Mouse (Mus musculus) urinary bladder, adult 2 months (tissue): ENCODE results near the gene Slain1. TPM values are rescaled to one million over a fixed set of nuclear protein-coding genes. Genes with fewer than 3 reads are reported as not detected.
"Not testable (repeated sequence)": the region's sequence is repeated elsewhere in the genome, so short reads cannot be mapped to it uniquely, and the experiment has no call there.

ENCODE experiments used
- DNase-seq: peaks from one replicate; pipeline ENCODE4 v3.0.0; 2022; ENCODE audit warnings: low spot score
- polyA plus RNA-seq: library from polyadenylated mRNA; depleted of rRNA; stranded (reverse); fragments of >200 nt; gene quantifications from 2 replicates; pipeline ENCODE4 v1.2.3, GENCODE M21; 2012; rRNA removed

The Slain1 gene
- polyA plus RNA-seq, 1 experiment: 1.1 TPM

DNA sequence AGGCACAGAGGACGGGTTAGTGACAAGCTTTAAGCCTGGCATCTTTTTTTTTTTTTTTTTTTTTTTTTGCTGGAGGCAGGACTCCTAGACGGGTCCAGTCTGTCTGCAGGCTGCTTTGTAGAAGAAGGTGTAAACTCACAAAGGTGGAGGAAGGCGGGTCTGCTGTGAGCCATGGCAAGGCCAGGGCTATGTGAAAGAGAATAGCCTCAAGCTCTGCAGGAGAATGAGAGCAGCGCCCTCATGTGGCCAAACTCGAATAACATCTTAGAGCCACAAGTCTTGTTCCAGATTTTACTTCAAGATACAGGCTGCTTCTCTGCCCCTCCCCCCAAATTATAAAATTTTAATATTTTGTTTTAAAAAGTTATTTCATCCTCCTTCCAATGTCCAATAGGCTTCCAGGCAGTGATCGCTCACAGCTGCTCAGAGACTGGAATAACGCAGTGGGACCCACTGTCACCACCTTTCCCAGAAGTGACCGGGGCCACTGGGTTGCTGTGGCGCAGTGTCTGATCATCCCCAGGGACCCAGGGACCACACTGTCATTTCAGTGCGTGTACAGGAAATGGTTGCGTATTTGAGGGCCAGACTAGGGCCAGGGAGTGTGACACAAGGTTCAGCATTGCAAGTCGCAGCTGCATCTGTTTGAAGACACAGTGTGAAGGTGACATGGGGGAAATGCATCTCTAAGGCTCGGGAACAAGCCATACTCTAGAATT, 70.8 kb downstream of the Slain1 start:
- DNase-seq: no peak

DNA sequence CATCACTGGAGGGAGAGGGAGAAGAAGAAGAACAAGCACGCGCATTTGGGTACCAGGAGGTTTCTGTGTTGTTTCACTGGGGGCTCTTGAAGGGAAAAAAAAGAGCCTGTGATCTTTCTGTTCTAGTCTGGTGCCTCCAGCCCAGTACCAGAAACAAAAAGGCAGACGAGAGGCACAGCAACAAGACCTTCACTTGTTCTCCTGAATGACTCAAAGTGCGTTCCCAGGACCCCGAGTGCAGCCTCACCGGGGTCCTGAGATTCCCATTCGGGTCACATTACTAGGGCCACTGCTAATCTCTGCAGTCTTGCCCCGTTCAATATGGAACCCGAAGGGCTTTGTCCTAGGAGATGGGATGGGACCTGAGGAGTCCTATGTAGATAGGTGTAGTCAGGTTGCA, 73.3 kb downstream of the Slain1 start:
- no peak for DNase-seq

DNA sequence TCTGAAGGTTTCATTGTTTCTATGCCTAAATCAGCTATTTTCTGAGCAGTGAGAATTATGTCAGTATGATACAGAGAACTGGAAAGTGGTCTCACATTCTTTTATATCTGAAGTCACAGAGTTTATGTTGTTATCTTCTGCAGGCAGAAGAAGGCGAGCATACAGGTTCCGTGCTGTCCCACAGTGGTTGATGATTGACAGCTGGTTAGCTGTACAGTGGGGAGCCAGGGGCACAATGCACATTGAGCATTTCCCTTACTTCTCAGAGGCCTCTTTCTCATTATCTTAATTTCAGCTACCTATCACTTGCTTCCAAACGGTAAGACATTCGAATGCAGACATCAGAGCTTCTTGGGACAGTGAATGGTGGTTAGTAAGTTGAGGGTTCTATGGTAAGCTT, 73.8 kb downstream of the Slain1 start:
- DNase-seq: no peak

DNA sequence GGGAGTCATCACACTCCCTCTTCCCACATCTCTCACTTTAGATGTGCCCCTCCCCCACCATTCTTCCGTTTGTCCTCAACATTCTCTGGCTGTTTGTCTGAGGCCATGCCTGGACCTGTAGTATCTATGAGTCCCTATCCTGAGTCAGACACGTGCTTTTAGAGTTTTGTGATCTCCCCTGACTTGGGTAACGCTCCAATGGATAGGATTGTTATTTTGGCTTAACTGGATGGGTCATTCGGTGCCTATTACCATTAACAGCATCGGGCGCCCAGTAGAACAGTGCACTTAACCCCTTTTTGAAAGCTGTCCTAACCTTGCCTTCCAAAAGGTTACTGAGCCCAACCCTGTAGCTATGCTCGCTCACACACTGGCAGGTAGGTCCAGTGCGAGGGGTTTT, 78.5 kb downstream of the Slain1 start:
- DNase-seq: no peak

DNA sequence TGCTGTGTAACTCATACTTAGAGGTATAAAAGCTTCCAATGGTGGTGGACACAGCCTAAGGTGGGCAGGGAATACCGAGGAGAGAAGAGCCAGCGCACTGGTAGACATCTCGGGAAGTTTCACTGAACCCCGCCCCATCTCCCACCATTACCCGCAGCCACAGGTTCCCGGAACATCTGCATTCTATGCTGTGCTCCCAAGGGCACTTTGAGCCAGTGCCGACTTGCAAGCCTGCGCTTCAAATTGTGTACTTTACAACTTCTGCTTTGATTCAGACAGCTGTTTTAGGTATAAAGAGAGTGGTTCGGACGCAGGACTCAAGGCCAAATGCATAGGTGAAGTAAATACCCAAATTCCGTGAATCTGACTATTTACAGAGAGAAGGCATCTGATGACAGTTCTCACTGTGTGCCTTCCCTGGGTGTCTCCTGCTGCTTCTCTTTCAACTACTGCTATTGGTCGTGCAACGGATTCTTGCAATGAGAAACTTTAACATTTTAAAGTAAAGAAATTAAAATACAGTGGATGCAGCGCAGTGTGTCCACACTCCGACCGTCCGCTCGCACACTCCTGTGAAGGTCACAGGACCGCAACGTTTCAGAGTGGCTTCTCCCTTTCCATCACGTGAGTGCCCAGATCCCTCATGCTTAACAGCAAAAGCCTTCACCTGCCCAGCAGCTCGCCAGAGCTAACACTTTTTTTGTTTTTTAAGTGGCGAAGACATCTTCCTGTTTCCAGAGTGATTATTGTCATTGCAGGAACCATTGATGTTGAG, 79.1 kb downstream of the Slain1 start:
- DNase-seq: no peak

DNA sequence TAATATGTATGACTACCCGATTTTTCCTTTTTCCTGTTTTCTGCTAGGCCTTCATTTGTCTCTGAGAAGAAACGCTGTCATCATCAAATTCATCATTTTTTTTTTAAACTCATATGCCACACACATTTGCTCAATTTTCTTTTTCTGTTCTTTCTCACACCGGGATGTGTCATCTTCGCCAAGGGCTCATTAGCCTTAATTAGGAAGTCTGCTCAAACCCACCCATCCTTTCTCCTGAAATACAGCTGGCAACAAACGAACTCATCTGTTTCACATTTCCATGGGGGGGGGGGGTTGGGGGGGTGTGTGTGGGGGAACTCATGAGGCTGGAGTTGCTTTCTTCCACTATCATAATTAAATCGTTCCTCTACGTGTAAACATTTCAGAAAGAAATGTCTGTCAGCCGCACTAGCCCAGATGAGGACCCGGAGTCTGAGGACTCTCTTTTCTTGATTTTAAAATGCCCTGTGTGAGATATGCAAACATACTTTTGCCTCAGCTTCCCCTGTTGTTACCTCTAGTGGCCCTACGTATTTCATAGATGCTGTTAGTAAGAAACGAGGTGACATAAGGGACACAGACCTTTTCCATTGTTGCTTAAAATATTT, 79.8 kb downstream of the Slain1 start:
- no peak for DNase-seq

DNA sequence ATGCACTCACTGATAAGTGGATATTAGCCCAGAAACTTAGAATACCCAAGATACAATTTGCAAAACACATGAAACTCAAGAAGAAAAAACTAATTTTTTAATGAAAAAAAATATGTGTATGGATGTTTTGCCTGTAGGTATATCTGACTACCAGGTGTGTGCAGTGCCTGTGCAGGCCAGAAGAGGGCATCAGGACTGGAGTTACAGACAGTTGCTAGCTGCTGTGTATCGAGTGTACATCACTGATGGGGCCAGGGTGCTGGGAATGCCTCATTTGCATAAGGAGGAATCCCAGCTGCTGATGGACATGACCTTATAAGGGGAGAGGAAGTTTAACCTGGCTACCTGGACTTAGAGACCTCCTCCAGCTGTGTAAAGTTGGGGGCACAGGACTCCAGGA, 82.6 kb downstream of the Slain1 start:
- no peak for DNase-seq

DNA sequence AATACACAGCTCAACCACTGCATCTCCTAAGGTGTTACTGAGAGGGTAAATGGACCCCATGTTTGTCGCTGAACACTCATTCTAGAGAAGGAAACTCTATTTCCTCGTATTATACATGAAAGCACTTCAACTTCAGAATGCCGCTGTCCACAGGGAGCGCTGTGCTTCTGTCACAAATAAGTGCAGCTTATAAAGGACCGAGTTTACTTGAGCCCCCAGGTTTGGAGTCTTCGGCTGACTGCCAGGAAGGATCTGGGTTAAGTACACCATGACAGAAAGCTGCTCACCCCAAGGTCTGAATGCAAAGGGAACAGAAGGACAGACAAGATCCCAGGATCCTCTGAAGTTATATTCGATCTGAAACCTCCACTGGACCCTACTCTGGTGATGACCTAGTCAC, 91.2 kb downstream of the Slain1 start:
- DNase-seq: no peak

DNA sequence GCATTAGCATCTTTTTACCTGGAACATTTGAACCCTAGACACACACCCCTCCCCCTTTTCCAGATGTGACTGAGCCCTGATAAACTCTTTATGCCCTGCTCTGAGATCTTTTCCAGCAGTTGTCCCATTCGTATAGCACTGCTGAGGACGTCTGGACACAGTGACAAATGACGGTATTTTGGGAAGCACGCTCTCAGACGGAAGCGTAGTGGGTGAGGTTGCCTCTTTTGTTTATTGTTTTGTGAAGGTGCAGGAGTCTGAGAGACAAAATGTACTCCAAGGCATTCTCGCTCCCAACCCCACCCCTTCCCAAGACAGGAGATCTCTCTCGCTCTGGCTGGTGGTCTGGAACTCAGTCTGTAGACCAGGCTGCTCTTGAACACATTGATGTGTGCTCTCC, 92.1 kb downstream of the Slain1 start:
- DNase-seq: no peak

DNA sequence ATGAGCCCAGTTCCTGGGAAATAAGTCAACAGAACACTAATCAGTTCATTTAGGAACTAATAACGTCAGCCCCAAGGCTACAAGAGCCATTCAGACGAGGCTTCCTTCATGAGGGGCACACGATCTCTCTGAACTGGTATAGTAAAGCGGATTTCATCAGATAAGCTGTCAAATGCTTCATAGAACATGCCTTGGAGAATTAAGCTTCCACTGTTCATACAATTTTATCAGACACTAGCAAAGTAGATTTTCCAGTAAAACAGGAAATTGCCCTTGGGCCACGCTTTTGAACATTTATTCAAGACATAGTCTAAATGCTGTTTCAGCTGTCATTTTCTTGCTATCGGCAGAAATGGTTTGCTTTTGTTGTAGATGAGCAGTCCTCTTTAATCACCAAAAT, 97.3 kb downstream of the Slain1 start:
- no peak for DNase-seq

DNA sequence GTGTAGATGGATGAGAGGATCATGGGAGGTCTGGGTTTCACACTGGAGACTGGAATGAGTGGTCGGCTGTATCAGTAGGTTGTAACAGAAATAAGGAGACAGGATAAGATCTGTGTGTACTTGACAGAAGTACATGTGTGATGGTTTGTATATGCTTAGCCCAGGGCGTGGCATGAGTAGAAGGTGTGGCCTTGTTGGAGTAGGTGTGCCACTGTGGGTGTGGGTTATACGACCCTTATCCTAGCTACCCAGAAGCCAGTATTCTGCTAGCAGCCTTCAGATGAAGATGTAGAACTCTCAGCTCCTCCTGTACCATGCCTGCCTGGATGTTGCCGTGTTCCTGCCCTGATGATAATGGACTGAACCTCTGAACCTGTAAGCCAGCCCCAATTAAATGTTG, 100.6 kb downstream of the Slain1 start:
- not testable (repeated sequence) for DNase-seq

DNA sequence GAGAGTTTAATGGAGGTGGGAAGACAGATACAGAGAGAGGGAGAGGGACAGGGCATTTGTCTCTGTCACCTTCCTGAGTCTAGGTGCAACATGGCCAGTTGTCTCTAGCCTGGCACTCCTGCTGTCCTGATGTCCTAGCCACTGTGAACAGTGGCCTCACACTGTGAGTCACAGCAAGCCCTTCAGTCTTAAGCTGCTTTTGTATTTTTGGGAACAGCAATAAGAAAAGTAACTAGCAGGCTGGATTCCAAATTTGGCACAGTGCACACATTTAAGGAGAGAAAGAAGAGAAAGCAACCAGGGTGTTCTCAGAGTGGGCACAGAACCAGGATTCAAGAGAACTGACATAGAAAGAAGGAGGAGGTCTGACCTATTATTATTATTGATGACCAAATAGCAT, 101.4 kb downstream of the Slain1 start:
- no peak for DNase-seq

DNA sequence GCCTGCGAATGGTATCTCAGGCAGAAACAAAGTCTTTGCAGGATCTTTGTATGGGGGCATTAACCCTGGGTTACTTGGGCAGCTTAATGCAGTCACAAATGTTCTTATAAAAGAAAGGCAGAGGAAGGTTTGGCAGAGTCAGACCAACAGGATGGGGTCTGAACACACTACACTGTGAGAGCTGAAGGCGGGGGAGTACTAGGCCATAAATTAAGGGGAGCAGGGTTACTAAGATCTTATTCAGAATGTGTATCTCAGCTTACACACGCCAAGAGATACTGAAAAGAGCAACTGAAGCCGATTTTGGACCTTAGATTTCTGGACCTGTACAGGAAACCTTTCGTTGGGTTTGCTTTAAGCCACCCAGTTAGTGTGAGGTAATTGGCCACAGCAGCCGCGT, 102.7 kb downstream of the Slain1 start:
- no peak for DNase-seq

DNA sequence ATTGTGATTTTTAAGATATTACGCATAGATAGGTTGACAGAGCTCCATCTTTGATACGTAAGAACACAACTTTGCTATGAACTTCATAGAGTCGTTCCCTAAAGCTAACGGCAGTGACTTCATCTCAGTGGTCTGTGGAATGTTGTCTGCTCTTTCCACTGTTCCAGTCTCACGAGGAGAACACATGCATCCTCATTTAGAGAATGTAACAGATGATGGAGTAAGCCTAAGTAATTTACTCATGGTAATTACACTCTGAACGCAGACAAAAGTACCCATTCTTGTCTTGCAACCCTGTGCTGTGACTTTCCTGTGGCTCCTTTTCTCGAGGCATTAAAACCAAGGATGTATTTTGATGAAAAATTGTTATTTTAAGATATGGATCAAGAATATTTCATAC, 104.0 kb downstream of the Slain1 start:
- DNase-seq: no peak

DNA sequence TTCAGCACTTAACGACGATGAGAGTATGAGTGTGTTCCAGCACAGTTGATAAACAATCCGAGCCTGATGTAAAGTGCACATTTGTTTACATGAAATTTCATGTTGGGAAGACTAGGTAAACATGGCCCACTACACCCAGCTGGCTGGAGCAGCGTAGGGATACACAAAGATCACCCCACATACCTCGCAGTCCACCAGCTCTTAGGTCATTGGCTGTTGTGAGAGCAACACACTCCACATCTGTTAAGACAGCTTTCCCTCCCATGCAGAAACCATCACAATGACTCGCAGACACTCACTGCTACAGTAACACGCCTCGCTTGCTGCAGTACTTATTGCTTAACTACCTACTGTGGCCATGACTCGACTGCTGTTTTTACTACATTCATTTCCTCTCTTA, 104.4 kb downstream of the Slain1 start:
- DNase-seq: no peak

Other genes with a start within 250 kb of the Slain1 start
- 1.0 and 1.1 TPM in 2 replicates for gene Scel, start 136.9 kb upstream of the Slain1 start, polyA plus RNA-seq
- gene Ednrb, start 194.2 kb downstream of the Slain1 start, polyA plus RNA-seq: 11.5 and 16.1 TPM in 2 replicates